Mouse (Mus musculus) ovary, postnatal 14 days (tissue): ENCODE measurements around the gene Aste1.

ENCODE experiments used
- DNase-seq: peaks from one replicate; pipeline ENCODE4 v3.0.0; 2022; ENCODE audit warnings: low spot score

Aste1 gene

GRCm38 (mm10) chr9:105395218-105395627 is at the start of gene Aste1, which contains the start of gene Nek11:
Aste1 (plus strand) TSS chr9:105395392.
Nek11 (minus strand) TSS chr9:105395524.
- DNase-seq: peak; percentile 89

GRCm38 (mm10) chr9:105348242-105349031 is 46.8 kb upstream of the Aste1 start:
- no peak for DNase-seq

GRCm38 (mm10) chr9:105349034-105349433 is 46.2 kb upstream of the Aste1 start:
- DNase-seq: no peak

DNA sequence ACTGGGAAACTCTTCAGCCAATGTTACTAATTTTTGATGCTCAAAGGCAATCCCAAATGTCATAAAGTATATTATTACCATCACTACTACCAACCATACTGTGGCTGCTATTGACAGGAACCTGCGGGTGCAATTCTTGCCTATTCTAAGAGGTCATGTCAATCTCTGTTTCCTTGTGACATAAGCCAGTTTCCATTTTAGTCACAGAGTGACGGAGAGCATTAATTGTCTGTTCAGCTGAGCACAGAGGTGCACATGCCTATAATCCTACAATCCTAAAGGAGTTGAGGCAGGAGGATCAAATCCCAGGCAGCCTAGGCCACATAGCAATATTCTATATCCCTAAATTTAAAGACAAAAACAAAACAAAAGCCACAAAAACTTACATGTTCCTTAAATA is 33.0 kb upstream of the Aste1 start:
- no peak for DNase-seq

DNA sequence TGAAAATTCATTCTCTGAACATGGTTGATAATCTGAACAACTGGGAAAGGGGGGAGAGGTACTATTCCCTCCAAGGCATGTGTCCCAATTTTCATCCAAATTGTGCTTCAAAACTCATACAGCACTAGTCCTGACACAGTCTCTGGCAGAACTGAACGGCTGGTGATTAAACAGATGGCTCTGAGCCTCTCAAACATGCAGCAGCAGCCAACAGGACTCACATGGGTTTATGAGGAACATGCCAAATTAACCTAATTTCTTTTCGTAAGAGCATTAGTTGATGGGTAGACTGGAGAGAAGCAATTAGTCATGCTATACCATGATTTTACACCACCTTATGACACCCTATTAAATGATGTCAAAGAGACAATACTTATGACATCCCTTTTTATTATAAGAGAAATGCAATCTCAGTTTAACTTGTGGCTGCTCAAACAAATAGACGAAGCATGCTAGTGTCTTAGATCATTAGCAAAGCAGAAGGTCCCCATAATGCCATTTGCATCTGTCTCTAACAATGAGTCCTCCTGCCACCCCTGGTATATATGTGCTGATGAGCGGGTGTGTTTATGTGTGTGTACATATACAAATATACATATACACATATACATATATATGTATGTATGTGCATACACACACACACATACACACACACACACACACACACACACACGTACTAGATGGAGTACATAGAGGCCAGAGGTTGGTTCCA is 31.5 kb upstream of the Aste1 start:
- DNase-seq: no peak

- no peak for DNase-seq
These were observed 29.0 kb upstream of the Aste1 start for GRCm38 (mm10) chr9:105366199-105366598.

DNA sequence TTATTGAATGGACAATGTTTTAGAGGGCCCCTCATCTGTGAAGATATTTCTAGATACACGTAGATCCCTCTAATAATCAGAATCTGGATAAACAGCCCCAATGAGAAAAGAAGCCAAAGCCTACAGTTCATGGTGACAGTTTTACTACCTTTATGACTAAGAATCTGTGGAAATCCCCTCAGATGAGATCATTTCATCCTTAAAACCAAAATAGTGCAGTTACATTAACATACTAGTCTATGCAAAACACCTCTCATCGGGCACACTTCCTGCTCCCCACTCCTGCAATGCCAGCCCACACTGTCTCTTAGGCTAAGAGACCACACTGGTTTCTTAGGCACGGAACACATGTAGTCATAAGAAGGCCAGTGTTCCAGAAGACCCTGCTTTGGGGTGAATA is 26.6 kb upstream of the Aste1 start:
- no peak for DNase-seq

GRCm38 (mm10) chr9:105374361-105374760 is 20.8 kb upstream of the Aste1 start:
- DNase-seq: no peak

DNA sequence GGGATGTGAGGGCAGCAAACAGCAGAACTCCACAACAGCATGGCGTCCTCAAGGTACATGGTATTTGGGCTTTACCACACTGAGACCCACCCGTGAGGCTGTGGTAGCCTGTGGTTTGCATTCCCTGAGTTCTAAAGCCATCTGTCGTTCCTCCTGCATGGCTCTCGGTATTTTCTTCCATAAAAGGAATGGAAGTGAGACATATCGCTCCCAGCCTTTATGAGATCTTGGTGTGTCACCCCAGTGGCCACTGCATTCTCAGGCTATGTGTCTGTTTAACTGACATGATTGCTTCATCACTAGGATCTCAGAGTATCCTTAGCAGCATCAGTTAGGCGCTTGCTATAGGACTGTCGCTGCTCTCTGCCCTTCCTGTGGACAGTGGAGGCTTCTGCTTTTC is 18.8 kb upstream of the Aste1 start:
- no peak for DNase-seq

DNA sequence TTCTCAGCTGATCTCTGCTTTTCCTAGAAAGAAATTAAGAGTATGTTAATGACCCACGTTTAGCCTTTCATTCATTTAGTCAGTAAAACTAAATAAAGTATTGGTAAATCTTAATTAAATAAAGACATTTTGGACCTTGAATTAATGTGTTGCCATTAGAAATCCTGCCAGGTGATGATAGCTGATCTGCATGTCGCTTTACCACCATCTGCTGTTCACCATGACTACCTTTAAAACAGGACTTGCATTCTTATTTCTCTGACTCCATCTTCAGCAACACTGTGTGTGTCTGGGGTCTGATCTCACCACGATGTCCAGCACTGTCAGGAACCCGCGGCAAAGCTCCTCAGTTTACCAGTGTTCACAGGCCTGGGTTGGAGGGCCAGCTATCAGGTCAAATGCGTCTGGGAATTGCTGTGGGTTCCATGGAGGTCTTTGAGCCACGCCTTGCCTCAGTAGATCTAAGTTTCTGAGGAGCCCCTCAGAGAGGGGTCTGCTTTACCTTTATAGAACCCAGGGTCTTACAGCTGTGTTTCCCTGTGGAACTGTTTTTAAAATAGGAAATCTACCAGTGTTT is 18.1 kb upstream of the Aste1 start:
- no peak for DNase-seq

GRCm38 (mm10) chr9:105377622-105378021 is 17.6 kb upstream of the Aste1 start:
- DNase-seq: no peak

GRCm38 (mm10) chr9:105379533-105380145 is 15.6 kb upstream of the Aste1 start:
- no peak for DNase-seq

DNA sequence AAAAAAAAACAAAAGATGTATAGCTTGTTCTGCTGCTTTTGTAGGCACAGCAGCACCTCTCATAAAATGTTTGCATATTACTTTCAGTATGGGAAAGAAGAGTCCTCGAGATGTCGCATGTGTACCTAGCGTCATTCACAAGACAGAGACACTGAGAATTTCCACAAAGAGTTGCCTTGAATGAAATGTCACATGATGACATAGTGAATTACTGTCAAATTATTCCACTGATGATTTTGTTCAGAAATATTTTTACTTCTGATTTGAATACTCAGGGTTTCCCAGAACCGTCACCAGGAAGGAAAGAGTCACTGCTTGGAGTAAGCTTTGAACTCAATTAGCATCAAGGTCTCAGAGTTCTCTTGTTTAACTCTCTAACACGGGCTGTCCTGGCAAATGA is 7.8 kb upstream of the Aste1 start:
- no peak for DNase-seq

DNA sequence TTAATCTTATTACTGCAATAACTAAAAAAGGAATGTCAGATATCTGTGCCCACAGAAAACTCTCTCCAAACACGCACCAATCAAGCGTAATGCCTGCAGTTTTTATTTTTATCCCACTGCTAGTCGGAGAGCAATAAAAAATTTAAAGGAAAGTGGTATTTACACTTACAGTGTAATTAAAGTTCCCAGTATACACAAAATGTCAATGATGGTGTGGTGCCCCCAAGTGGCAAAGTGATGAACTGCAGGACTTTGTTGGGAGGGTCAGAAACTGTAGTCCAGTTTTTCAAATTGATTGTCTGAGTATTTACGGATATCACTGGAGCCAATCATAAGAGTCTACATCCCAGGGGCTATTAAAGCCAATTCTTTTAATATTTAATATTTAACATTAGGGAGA is 5.9 kb upstream of the Aste1 start:
- peak; percentile 61 for DNase-seq

GRCm38 (mm10) chr9:105390616-105391015 is 4.6 kb upstream of the Aste1 start:
- DNase-seq: no peak

GRCm38 (mm10) chr9:105394720-105395119 is 472 bp upstream of the Aste1 start:
- DNase-seq: no peak

- DNase-seq: no peak
These were observed 13.4 kb downstream of the Aste1 start for GRCm38 (mm10) chr9:105408549-105408948.

DNA sequence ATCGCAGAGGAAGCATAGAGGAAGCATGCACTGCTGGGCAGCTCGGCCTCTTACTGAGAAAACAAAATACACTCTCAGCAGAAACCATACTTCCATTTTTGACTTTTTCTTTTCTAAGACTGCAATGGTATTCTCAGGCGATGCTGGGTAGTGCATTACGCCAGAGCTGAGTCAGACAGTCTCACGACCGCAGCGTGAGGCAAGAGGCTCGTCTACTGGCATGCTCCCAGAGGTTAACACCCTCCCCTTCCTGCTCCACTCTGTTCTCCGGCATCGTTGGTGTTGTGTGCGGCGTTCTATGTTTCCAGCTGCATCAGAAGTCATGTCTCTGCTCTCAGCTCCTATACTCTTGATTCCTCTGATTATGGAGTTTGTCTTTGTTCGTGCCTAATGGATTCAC is 63.8 kb downstream of the Aste1 start:
- DNase-seq: no peak

DNA sequence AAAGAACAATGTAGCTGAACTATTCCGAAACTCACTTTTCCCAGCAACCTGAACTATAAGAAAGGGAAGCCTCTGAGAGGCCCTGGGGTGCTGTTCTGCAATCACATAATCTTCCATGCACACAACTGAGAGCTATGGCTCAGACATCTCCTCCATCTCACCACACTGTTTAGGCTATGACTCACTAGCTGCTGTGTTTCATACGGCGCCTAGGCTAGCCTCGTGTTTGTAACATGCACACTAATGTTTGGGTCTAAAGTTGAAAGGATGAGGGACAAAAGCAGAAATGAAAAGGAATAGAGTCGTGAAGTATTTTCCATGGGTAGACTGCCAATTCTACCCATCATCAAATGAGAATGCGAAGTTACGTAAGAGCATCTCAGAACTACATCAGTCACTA is 66.3 kb downstream of the Aste1 start:
- no peak for DNase-seq
